Mouse (Mus musculus): Measurements from ENCODE around the gene Gtf3a.

DNA sequence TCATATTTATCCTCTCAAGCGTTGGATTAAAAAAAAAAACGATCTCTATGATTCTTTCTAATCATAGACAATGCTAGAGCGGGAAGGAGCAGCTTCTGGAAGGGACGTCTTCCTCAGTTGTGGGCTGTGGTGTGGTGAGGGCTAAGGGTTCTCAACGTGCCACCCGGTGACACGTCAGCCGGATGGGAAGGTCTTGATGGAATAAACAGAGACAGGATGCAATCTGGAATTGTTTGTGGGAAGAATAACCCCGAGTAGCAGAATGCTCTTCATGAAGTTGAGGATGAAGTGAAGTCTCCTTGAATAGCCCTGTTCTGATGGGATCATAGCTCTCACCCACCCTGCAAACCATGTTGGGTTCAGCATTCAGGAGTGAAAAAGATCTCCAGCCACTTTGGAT is 1.8 kb upstream of the Gtf3a start:
- TF ChIP-seq POLR2A (IDR thresholded peaks at IDR 0.05; ENCODE audit: low read depth, low read length) (no peak), CTCF (IDR thresholded peaks at IDR 0.05; ENCODE audit: borderline replicate concordance, insufficient read depth, low read length) (no peak)

All from embryonic fibroblast, embryonic 13.5 days (primary cell).